Mouse (Mus musculus): ENCODE results near the gene Fam114a1. TPM values are rescaled to one million over a fixed set of nuclear protein-coding genes. Genes with fewer than 3 reads are reported as not detected.

Gene Fam114a1
- polyA plus RNA-seq, 1 experiment from 2014 or later, result 12.9 TPM

- Histone ChIP-seq H3K27ac (ENCODE audit: low read length) (no peak overlapping the region), H3K27me3 (ENCODE audit: control insufficient read depth, insufficient read depth, low read depth, low read length) (no peaks in the 10 kb centered on the region), H3K4me1 (ENCODE audit: control insufficient read depth, low read depth, low read length) (no peaks in the 10 kb centered on the region), H3K36me3 (ENCODE audit: control insufficient read depth, insufficient read depth) (peaks cover 4% of the 10 kb centered on the region), H3K4me3 (ENCODE audit: low read depth, low read length) (no peak overlapping the region), H3K9me3 (replicated peaks; ENCODE audit: control insufficient read depth, low read length) (no peaks in the 10 kb centered on the region), H3K9ac (ENCODE audit: low read depth, low read length) (no peak overlapping the region), H3K4me2 (ENCODE audit: low read depth, low read length) (no peak overlapping the region)
- ATAC-seq (ENCODE audit: low read depth), result no peak
- 48% methylated on average over 7 of the region's 7 CpGs for WGBS (ENCODE audit: insufficient replicate concordance)
Observed at GRCm38 (mm10) chr5:65019823-65020222, 50.0 kb downstream of the Fam114a1 start.

- Histone ChIP-seq H3K4me1 (ENCODE audit: control insufficient read depth, low read depth, low read length) (no peaks in the 10 kb centered on the region), H3K9me3 (replicated peaks; ENCODE audit: control insufficient read depth, low read length) (no peaks in the 10 kb centered on the region), H3K9ac (ENCODE audit: low read depth, low read length) (no peak overlapping the region), H3K27me3 (ENCODE audit: control insufficient read depth, insufficient read depth, low read depth, low read length) (no peaks in the 10 kb centered on the region), H3K4me2 (ENCODE audit: low read depth, low read length) (no peak overlapping the region), H3K27ac (ENCODE audit: low read length) (no peak overlapping the region), H3K36me3 (ENCODE audit: control insufficient read depth, insufficient read depth) (peaks cover 4% of the 10 kb centered on the region), H3K4me3 (ENCODE audit: low read depth, low read length) (no peak overlapping the region)
- no peak for ATAC-seq (ENCODE audit: low read depth)
- WGBS (ENCODE audit: insufficient replicate concordance), result 73% methylated on average over 4 of the region's 4 CpGs
Observed at GRCm38 (mm10) chr5:65022006-65022405, 52.1 kb downstream of the Fam114a1 start.

GRCm38 (mm10) chr5:65024641-65025040 is 54.8 kb downstream of the Fam114a1 start:
- no peak for ATAC-seq (ENCODE audit: low read depth)
- H3K9me3 ChIP-seq (replicated peaks; ENCODE audit: control insufficient read depth, low read length), result no peaks in the 10 kb centered on the region
- H3K27ac ChIP-seq (ENCODE audit: low read length), result no peak overlapping the region
- H3K4me1 ChIP-seq (ENCODE audit: control insufficient read depth, low read depth, low read length), result no peaks in the 10 kb centered on the region
- no peak overlapping the region for H3K9ac ChIP-seq (ENCODE audit: low read depth, low read length)
- no peak overlapping the region for H3K4me2 ChIP-seq (ENCODE audit: low read depth, low read length)
- H3K27me3 ChIP-seq (ENCODE audit: control insufficient read depth, insufficient read depth, low read depth, low read length), result no peaks in the 10 kb centered on the region
- peaks cover 4% of the 10 kb centered on the region for H3K36me3 ChIP-seq (ENCODE audit: control insufficient read depth, insufficient read depth)
- no peak overlapping the region for H3K4me3 ChIP-seq (ENCODE audit: low read depth, low read length)
- 66% methylated on average over 2 of the region's 2 CpGs for WGBS (ENCODE audit: insufficient replicate concordance)

GRCm38 (mm10) chr5:65025916-65026315 is 56.0 kb downstream of the Fam114a1 start:
- Histone ChIP-seq H3K36me3 (ENCODE audit: control insufficient read depth, insufficient read depth) (peaks cover 4% of the 10 kb centered on the region), H3K9ac (ENCODE audit: low read depth, low read length) (no peak overlapping the region)
- 22% methylated on average over 6 of the region's 6 CpGs for WGBS (ENCODE audit: insufficient replicate concordance)

GRCm38 (mm10) chr5:65026776-65027175 is 56.9 kb downstream of the Fam114a1 start:
- Histone ChIP-seq H3K27me3 (ENCODE audit: control insufficient read depth, insufficient read depth, low read depth, low read length) (no peaks in the 10 kb centered on the region), H3K36me3 (ENCODE audit: control insufficient read depth, insufficient read depth) (peaks cover 3% of the 10 kb centered on the region), H3K9me3 (replicated peaks; ENCODE audit: control insufficient read depth, low read length) (no peaks in the 10 kb centered on the region), H3K4me3 (ENCODE audit: low read depth, low read length) (no peak overlapping the region), H3K9ac (ENCODE audit: low read depth, low read length) (no peak overlapping the region), H3K4me1 (ENCODE audit: control insufficient read depth, low read depth, low read length) (no peaks in the 10 kb centered on the region), H3K4me2 (ENCODE audit: low read depth, low read length) (no peak overlapping the region), H3K27ac (ENCODE audit: low read length) (no peak overlapping the region)
- 72% methylated on average over 9 of the region's 9 CpGs for WGBS (ENCODE audit: insufficient replicate concordance)
- no peak for ATAC-seq (ENCODE audit: low read depth)

More at GRCm38 (mm10) chr5:65025916-65026315, 56.0 kb downstream of the Fam114a1 start:
- H3K27ac ChIP-seq (ENCODE audit: low read length), result no peak overlapping the region
- H3K27me3 ChIP-seq (ENCODE audit: control insufficient read depth, insufficient read depth, low read depth, low read length), result no peaks in the 10 kb centered on the region
- no peaks in the 10 kb centered on the region for H3K9me3 ChIP-seq (replicated peaks; ENCODE audit: control insufficient read depth, low read length)
- no peak for ATAC-seq (ENCODE audit: low read depth)
- no peak overlapping the region for H3K4me3 ChIP-seq (ENCODE audit: low read depth, low read length)
- no peak overlapping the region for H3K4me2 ChIP-seq (ENCODE audit: low read depth, low read length)
- H3K4me1 ChIP-seq (ENCODE audit: control insufficient read depth, low read depth, low read length), result no peaks in the 10 kb centered on the region

- no peak overlapping the region for H3K4me2 ChIP-seq (ENCODE audit: low read depth, low read length)
- no peak overlapping the region for H3K9ac ChIP-seq (ENCODE audit: low read depth, low read length)
- no peaks in the 10 kb centered on the region for H3K27me3 ChIP-seq (ENCODE audit: control insufficient read depth, insufficient read depth, low read depth, low read length)
- H3K9me3 ChIP-seq (replicated peaks; ENCODE audit: control insufficient read depth, low read length), result no peaks in the 10 kb centered on the region
- H3K27ac ChIP-seq (ENCODE audit: low read length), result no peak overlapping the region
- WGBS (ENCODE audit: insufficient replicate concordance), result 68% methylated on average over 9 of the region's 9 CpGs
- no peaks in the 10 kb centered on the region; the same call in 1 of the 2 replicates for H3K36me3 ChIP-seq (ENCODE audit: control insufficient read depth, insufficient read depth)
- H3K4me3 ChIP-seq (ENCODE audit: low read depth, low read length), result no peak overlapping the region
- no peaks in the 10 kb centered on the region for H3K4me1 ChIP-seq (ENCODE audit: control insufficient read depth, low read depth, low read length)
- no peak for ATAC-seq (ENCODE audit: low read depth)
Observed at GRCm38 (mm10) chr5:65028019-65028418, 58.1 kb downstream of the Fam114a1 start.

GRCm38 (mm10) chr5:65036597-65036996 is 66.7 kb downstream of the Fam114a1 start:
- H3K27me3 ChIP-seq (ENCODE audit: control insufficient read depth, insufficient read depth, low read depth, low read length), result no peaks in the 10 kb centered on the region
- H3K27ac ChIP-seq (ENCODE audit: low read length), result no peak overlapping the region
- no peaks in the 10 kb centered on the region; the same call in 1 of the 2 replicates for H3K36me3 ChIP-seq (ENCODE audit: control insufficient read depth, insufficient read depth)
- H3K4me1 ChIP-seq (ENCODE audit: control insufficient read depth, low read depth, low read length), result no peaks in the 10 kb centered on the region
- no peak overlapping the region for H3K4me3 ChIP-seq (ENCODE audit: low read depth, low read length)
- no peak overlapping the region for H3K4me2 ChIP-seq (ENCODE audit: low read depth, low read length)
- 78% methylated on average over 13 of the region's 13 CpGs for whole genome bisulfite sequencing (ENCODE audit: insufficient replicate concordance)
- H3K9ac ChIP-seq (ENCODE audit: low read depth, low read length), result no peak overlapping the region
- H3K9me3 ChIP-seq (replicated peaks; ENCODE audit: control insufficient read depth, low read length), result no peaks in the 10 kb centered on the region
- ATAC-seq (ENCODE audit: low read depth), result no peak

GRCm38 (mm10) chr5:65038305-65038704 is 68.4 kb downstream of the Fam114a1 start:
- no peaks in the 10 kb centered on the region; the same call in 1 of the 2 replicates for H3K36me3 ChIP-seq (ENCODE audit: control insufficient read depth, insufficient read depth)
- no peak overlapping the region for H3K9ac ChIP-seq (ENCODE audit: low read depth, low read length)
- H3K27ac ChIP-seq (ENCODE audit: low read length), result no peak overlapping the region
- H3K4me1 ChIP-seq (ENCODE audit: control insufficient read depth, low read depth, low read length), result no peaks in the 10 kb centered on the region
- ATAC-seq (ENCODE audit: low read depth), result peak; percentile 32; the same call in 1 of the 2 replicates
- H3K4me3 ChIP-seq (ENCODE audit: low read depth, low read length), result no peak overlapping the region
- H3K4me2 ChIP-seq (ENCODE audit: low read depth, low read length), result no peak overlapping the region
- H3K9me3 ChIP-seq (replicated peaks; ENCODE audit: control insufficient read depth, low read length), result no peaks in the 10 kb centered on the region
- H3K27me3 ChIP-seq (ENCODE audit: control insufficient read depth, insufficient read depth, low read depth, low read length), result no peaks in the 10 kb centered on the region
- 60% methylated on average over 9 of the region's 9 CpGs for WGBS (ENCODE audit: insufficient replicate concordance)

GRCm38 (mm10) chr5:65038811-65039571 is 69.1 kb downstream of the Fam114a1 start:
- Histone ChIP-seq H3K4me1 (ENCODE audit: control insufficient read depth, low read depth, low read length) (no peaks in the 10 kb centered on the region), H3K27me3 (ENCODE audit: control insufficient read depth, insufficient read depth, low read depth, low read length) (no peaks in the 10 kb centered on the region), H3K9me3 (replicated peaks; ENCODE audit: control insufficient read depth, low read length) (no peaks in the 10 kb centered on the region), H3K9ac (ENCODE audit: low read depth, low read length) (no peak overlapping the region), H3K4me2 (ENCODE audit: low read depth, low read length) (no peak overlapping the region), H3K27ac (ENCODE audit: low read length) (no peak overlapping the region), H3K36me3 (ENCODE audit: control insufficient read depth, insufficient read depth) (no peaks in the 10 kb centered on the region; the same call in 1 of the 2 replicates), H3K4me3 (ENCODE audit: low read depth, low read length) (no peak overlapping the region)
- ATAC-seq (ENCODE audit: low read depth), result no peak
- WGBS (ENCODE audit: insufficient replicate concordance), result 67% methylated on average over 11 of the region's 11 CpGs
